Mouse (Mus musculus) urinary bladder, adult 18-20 months (tissue): ENCODE results near the gene Pgr15l.

Experiments
- DNase-seq, 2 experiments: peaks; one replicate each; pipeline ENCODE4 v3.0.0; 2022; ENCODE audit warnings: low spot score in 2 of 2, mixed read lengths in 2 of 2

Gene Pgr15l

GRCm38 (mm10) chrX:97072369-97072768, at the start of gene Pgr15l:
Pgr15l (plus strand) TSS chrX:97072596.
- no peak for DNase-seq

GRCm38 (mm10) chrX:97027540-97027939, 44.9 kb upstream of the Pgr15l start:
- no peak for DNase-seq

GRCm38 (mm10) chrX:97069816-97070215, 2.6 kb upstream of the Pgr15l start:
- DNase-seq = no peak
